Mouse (Mus musculus): ENCODE measurements at regions not wholly inside any gene's neighbourhood (a gene's known extent, or its start where the extent isn't known, plus 50 kb on each side); places are given as distances from the start of the nearest gene placed in this dataset.

DNA sequence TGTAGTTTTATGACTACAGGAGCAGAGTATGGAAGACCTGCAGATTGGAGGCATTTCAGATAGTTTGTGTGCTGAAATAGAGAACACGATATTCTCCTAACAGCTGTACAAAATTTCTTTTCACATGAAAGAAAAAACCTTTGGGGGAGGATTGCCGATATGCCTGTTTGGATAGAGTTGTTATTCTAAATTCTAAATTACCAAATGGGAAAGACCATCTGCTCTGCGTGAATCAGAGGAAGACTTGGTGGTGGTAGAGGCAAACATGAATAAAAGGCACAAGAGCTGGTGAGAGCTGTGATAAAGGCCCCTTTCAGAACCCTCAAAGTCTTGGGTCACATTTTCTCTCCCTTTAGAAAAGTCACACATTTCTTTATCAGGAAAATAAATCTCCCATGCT is 96.9 kb upstream of the Mpdz start:
- H3K4me1 ChIP-seq (ENCODE audit: control insufficient read depth in 1 of 2, insufficient read depth in 2 of 2, low read length in 2 of 2) = no peaks in the 10 kb centered on the region
- H3K27ac ChIP-seq (ENCODE audit: control insufficient read depth, low read depth, low read length) = no peak overlapping the region
- no peaks in the 10 kb centered on the region for H3K27me3 ChIP-seq (ENCODE audit: control insufficient read depth in 1 of 2, insufficient read depth in 2 of 2, low read length in 2 of 2)
- H3K36me3 ChIP-seq (ENCODE audit: control insufficient read depth in 1 of 2, insufficient read depth in 2 of 2, low read length in 2 of 2) = no peaks in the 10 kb centered on the region
- no peaks in the 10 kb centered on the region for H3K79me2 ChIP-seq (ENCODE audit: control insufficient read depth, insufficient read depth, low read length, poor library complexity)
- H3K9ac ChIP-seq (ENCODE audit: control insufficient read depth, low read depth, low read length, poor library complexity, severe bottlenecking) = no peak overlapping the region
- TF ChIP-seq POLR2AphosphoS5 (IDR thresholded peaks at IDR 0.05; ENCODE audit: borderline replicate concordance, low read depth, low read length) (no peak), ZMIZ1 (IDR thresholded peaks at IDR 0.05; ENCODE audit: low read depth, low read length) (no peak), JUND (IDR thresholded peaks at IDR 0.05; ENCODE audit: low read depth, low read length) (no peak), E2F4 (IDR thresholded peaks at IDR 0.05; ENCODE audit: borderline replicate concordance, low read depth, low read length) (no peak), MAZ (IDR thresholded peaks at IDR 0.05; ENCODE audit: low read depth, low read length) (no peak), ELF1 (IDR thresholded peaks at IDR 0.05; ENCODE audit: low read depth, low read length) (no peak), USF2 (IDR thresholded peaks at IDR 0.05; ENCODE audit: borderline replicate concordance in 1 of 2, insufficient read depth in 1 of 2, low read depth in 1 of 2, low read length in 2 of 2) (no peak), POLR2AphosphoS2 (IDR thresholded peaks at IDR 0.05; ENCODE audit: low read length) (no peak), GABPA (IDR thresholded peaks at IDR 0.05; ENCODE audit: low read depth, low read length) (no peak), NRF1 (IDR thresholded peaks at IDR 0.05; ENCODE audit: insufficient read depth, low read depth, low read length, poor library complexity, severe bottlenecking) (no peak)
- H3K9me3 ChIP-seq (replicated peaks; ENCODE audit: insufficient read depth, low read length) = no peaks in the 10 kb centered on the region
- no peak overlapping the region for H3K4me3 ChIP-seq (ENCODE audit: control insufficient read depth in 1 of 2, insufficient read depth in 1 of 2, low read depth in 2 of 2, low read length in 2 of 2)
- DNase-seq (ENCODE audit: low read depth, low spot score) = no peak

DNA sequence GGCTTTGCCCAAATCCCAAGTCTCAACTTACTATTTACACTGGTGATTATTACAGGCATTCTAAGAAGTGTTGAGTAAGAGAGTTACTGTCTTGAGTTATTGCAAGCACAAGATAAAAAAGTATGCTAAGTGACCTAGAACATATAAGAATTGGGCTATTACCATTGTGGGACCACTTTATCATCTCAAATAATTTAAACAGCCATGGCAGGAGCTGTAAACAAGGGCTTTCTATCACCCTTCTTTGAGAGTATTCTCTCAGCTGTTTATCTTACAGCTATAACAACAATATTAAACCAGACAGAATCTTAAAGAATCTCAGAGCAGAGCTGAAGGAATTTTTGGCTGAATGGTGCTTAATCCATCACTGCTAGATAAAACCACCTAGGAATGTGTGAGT is 94.2 kb upstream of the Mpdz start:
- Histone ChIP-seq H3K4me1 (ENCODE audit: control insufficient read depth in 1 of 2, insufficient read depth in 2 of 2, low read length in 2 of 2) (no peaks in the 10 kb centered on the region), H3K9ac (ENCODE audit: control insufficient read depth, low read depth, low read length, poor library complexity, severe bottlenecking) (no peak overlapping the region), H3K27ac (ENCODE audit: control insufficient read depth, low read depth, low read length) (no peak overlapping the region), H3K4me3 (ENCODE audit: control insufficient read depth in 1 of 2, insufficient read depth in 1 of 2, low read depth in 2 of 2, low read length in 2 of 2) (no peak overlapping the region), H3K9me3 (replicated peaks; ENCODE audit: insufficient read depth, low read length) (no peaks in the 10 kb centered on the region), H3K27me3 (ENCODE audit: control insufficient read depth in 1 of 2, insufficient read depth in 2 of 2, low read length in 2 of 2) (no peaks in the 10 kb centered on the region), H3K36me3 (ENCODE audit: control insufficient read depth in 1 of 2, insufficient read depth in 2 of 2, low read length in 2 of 2) (no peaks in the 10 kb centered on the region), H3K79me2 (ENCODE audit: control insufficient read depth, insufficient read depth, low read length, poor library complexity) (no peaks in the 10 kb centered on the region)
- no peak for DNase-seq (ENCODE audit: low read depth, low spot score)
- TF ChIP-seq ZNF384 (IDR thresholded peaks at IDR 0.05; ENCODE audit: low read depth, low read length) (no peak), MEF2A (IDR thresholded peaks at IDR 0.05; ENCODE audit: extremely low read depth, insufficient replicate concordance, low read depth, low read length, poor library complexity, severe bottlenecking) (no peak), ZKSCAN1 (IDR thresholded peaks at IDR 0.05; ENCODE audit: low read depth, low read length) (no peak), ETS1 (IDR thresholded peaks at IDR 0.05; ENCODE audit: low read depth, low read length) (no peak), NRF1 (IDR thresholded peaks at IDR 0.05; ENCODE audit: insufficient read depth, low read depth, low read length, poor library complexity, severe bottlenecking) (no peak), SMC3 (IDR thresholded peaks at IDR 0.05; ENCODE audit: low read depth, low read length) (no peak), EP300 (IDR thresholded peaks at IDR 0.05; ENCODE audit: low read depth in 1 of 2, low read length in 2 of 2) (no peak)

Measured in MEL (cell line).